Comparison of ENCODE assay signal across 7 mouse cellular contexts in the genomic region with DNA sequence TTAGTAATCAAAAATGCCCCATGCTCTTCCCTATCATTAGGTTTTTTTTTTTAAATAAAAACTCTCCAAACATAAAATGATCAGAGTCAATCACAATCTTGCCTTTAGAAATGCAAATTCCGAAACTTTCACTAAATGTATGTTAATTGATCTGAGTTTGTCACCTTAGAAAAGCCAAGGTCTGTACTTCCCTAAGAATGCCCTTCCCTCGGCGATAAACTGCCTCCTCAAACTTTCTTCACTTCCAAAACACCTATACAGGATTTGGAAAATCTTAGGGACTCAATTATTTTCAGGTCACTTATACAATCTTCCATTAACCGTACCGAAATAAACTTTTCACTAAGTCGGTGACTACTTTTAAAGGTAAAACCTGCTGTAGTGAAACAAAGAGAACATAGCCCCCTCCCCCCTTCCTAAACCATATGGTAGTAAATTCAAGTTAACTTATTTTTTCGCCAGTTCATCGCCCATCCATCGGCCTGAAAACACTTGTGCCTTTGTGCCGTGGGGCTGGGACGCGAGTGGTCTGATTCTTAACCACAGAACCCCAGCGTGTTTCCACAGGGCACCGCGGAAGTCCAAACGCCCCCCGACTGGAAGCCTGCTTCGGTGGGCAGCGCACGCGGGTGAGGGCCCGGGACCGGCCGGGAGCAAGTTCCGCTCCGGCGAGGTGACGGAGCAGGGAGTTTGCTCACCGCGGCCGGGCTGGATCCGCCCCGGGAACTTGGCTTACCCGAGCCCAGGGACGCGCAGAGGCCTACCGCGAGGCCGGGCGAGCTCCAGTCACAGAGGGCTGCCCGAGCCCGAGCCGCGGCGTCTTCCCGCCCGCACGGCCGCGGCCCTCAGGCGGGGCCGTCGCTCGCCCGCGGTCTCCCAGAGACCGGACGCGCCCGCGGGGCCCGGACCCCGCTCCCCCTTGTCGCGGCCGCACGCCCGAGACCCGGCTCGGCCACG. TPM values are rescaled to one million over a fixed set of nuclear protein-coding genes. Genes with fewer than 3 reads are reported as not detected.
DNase-seq lines count a peak whose midpoint lies in the region; ATAC-seq lines count a peak whose summit lies in the region.

No protein-coding gene starts in this region.

- ATAC-seq in common myeloid progenitor, adult 5-6 weeks (replicated peaks; ENCODE audit: low read depth, poor library complexity, severe bottlenecking) = peak; percentile 50
- ATAC-seq in inflammation-experienced regulatory T-cells, adult 6 months = peak; percentile 62
- peak; percentile 12; the same call in 1 of the 2 replicates for ATAC-seq in limb, embryonic 12.5 days (ENCODE audit: insufficient number of reproducible peaks, insufficient read depth, low FRiP score, low TSS enrichment, low read depth)
- ATAC-seq in midbrain, embryonic 13.5 days = peak; percentile 64

- H3K9me3 ChIP-seq in limb, embryonic 12.5 days = no peaks in the 10 kb centered on the region
- no peaks in the 10 kb centered on the region for H3K9me3 ChIP-seq in midbrain, embryonic 13.5 days

- WGBS in limb, embryonic 12.5 days = under 1% methylated on average over 69 of the region's 71 CpGs
- 1% methylated on average over 42 of the region's 71 CpGs for WGBS in midbrain, embryonic 13.5 days

- DNase-seq in adrenal gland, adult (ENCODE audit: inconsistent age in 2 of 2, low spot score in 1 of 2) = peak; percentile 78 to 91
- DNase-seq in gastrocnemius, adult 8-10 months (ENCODE audit: low spot score in 2 of 2) = peak; percentile 19 to 27
- DNase-seq in spleen, adult 12 weeks (ENCODE audit: low spot score) = peak; percentile 59

- H3K4me1 ChIP-seq in limb, embryonic 12.5 days (replicated peaks) = peaks cover 29% of the 10 kb centered on the region
- peaks cover 28% of the 10 kb centered on the region for H3K4me1 ChIP-seq in midbrain, embryonic 13.5 days (replicated peaks)

- H3K4me2 ChIP-seq in limb, embryonic 12.5 days = peak overlapping the region; percentile 70
- peak overlapping the region; percentile 80 for H3K4me2 ChIP-seq in midbrain, embryonic 13.5 days (replicated peaks)

- 0 out of 2 replicates have a peak, but pooled peaks cover 9% of the 10 kb centered on the region for H3K36me3 ChIP-seq in limb, embryonic 12.5 days
- H3K36me3 ChIP-seq in midbrain, embryonic 13.5 days = no peaks in the 10 kb centered on the region

- H3K27me3 ChIP-seq in limb, embryonic 12.5 days = no peaks in the 10 kb centered on the region
- no peaks in the 10 kb centered on the region for H3K27me3 ChIP-seq in midbrain, embryonic 13.5 days

- H3K4me3 ChIP-seq in limb, embryonic 12.5 days (replicated peaks) = peak overlapping the region; percentile 98
- peak overlapping the region; percentile 95 for H3K4me3 ChIP-seq in midbrain, embryonic 13.5 days (replicated peaks)

- peak overlapping the region; percentile 100 for H3K9ac ChIP-seq in limb, embryonic 12.5 days (replicated peaks)
- H3K9ac ChIP-seq in midbrain, embryonic 13.5 days (replicated peaks) = peak overlapping the region; percentile 99

- H3K27ac ChIP-seq in limb, embryonic 12.5 days = peak overlapping the region; percentile 99
- H3K27ac ChIP-seq in midbrain, embryonic 13.5 days = peak overlapping the region; percentile 99

RNA-seq across cellular contexts. Expression of gene Kcmf1, which starts 1.3 kb away (rescaled TPM):
- 68.1 and 126 TPM in 2 replicates for total RNA-seq in common myeloid progenitor, adult 5-6 weeks (2017)
- total RNA-seq in gastrocnemius, adult 8-10 months (2022) = 100 to 1,000 TPM; 181 to 260 (median 210) TPM
- polyA plus RNA-seq in inflammation-experienced regulatory T-cells, adult 6 months (2017; shearing (Covaris generic)) = 10 to 100 TPM in 2 of 3 experiments, 1 to 10 TPM in 1; 9.1 to 12.5 (median 10.3) TPM
- polyA plus RNA-seq in limb, embryonic 12.5 days (2016; fragmentation: Nextera tagmentation; extraction: Ambion mirVana) = 41.6 and 55.1 TPM in 2 replicates
- 25.7 and 26.1 TPM in 2 replicates for polyA plus RNA-seq in midbrain, embryonic 13.5 days (2015; fragmentation: Nextera tagmentation; extraction: Ambion mirVana)

Comparison
In these comparisons a context has a peak if more than half of its experiments do, and no peak if none do; other contexts are left out.
1. Peak in every context shown above with its lines: DNase-seq, ATAC-seq, H3K4me3 ChIP-seq and H3K27ac ChIP-seq.
2. DNase-seq: peak in every context shown above with its lines; median percentile 84 in adrenal gland, adult; 59 in spleen, adult 12 weeks; 23 in gastrocnemius, adult 8-10 months.
3. ATAC-seq: peak in every context shown above with its lines; median percentile 64 in midbrain, embryonic 13.5 days; 62 in inflammation-experienced regulatory T-cells, adult 6 months; 50 in common myeloid progenitor, adult 5-6 weeks; 12 in limb, embryonic 12.5 days.